ENCODE assay signal across 31 mouse cellular contexts in the genomic region with DNA sequence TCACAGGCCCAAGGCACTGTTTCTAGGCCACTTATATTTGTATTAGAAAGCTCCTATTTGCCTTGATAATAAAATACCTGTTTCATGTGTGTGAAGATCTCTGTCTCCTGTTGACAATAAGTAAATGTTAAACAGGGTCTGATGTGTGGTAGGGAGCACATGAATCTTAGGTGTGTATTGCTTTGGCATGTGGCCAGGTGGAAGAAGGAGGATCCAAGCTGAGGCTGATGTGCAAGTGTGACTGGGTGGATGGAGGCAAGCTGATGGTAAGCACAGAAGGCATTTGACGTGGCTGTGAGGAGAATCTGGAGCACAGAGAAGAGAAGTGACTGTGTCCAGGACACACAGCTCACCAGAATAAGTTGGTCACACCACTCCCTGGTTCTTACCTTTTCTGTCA.
"Had no signal": no experiment of that assay in that cellular context is flagged by ENCODE, and none has a peak within 500 bp of the region (broad histone marks: within the 10 kb centered on the region; RNA-seq: fewer than 3 reads in every experiment).

No protein-coding gene starts in this region.

- H3K4me3 ChIP-seq: limb, embryonic 10.5 days; limb, embryonic 12.5 days; limb, embryonic 13.5 days; limb, embryonic 15.5 days; liver, embryonic 12.5 days; liver, embryonic 13.5 days; liver, embryonic 15.5 days; lung, embryonic 15.5 days; megakaryocyte, embryonic 14.5 days; midbrain, embryonic 10.5 days; midbrain, embryonic 12.5 days; midbrain, embryonic 13.5 days; midbrain, embryonic 15.5 days; myocyte had no signal

- H3K4me1 ChIP-seq: limb, embryonic 12.5 days; limb, embryonic 13.5 days; limb, embryonic 15.5 days; liver, embryonic 12.5 days; liver, embryonic 13.5 days; liver, embryonic 15.5 days; megakaryocyte, embryonic 14.5 days; midbrain, embryonic 10.5 days; midbrain, embryonic 12.5 days; midbrain, embryonic 13.5 days; midbrain, embryonic 15.5 days had no signal

- H3K27me3 ChIP-seq: limb, embryonic 12.5 days; limb, embryonic 13.5 days; limb, embryonic 15.5 days; liver, embryonic 12.5 days; liver, embryonic 13.5 days; liver, embryonic 15.5 days; lung, embryonic 15.5 days; megakaryocyte, embryonic 14.5 days; midbrain, embryonic 12.5 days; midbrain, embryonic 13.5 days; midbrain, embryonic 15.5 days had no signal

- ATAC-seq: liver, embryonic 12.5 days; liver, postnatal 0 days; lung, postnatal 0 days; midbrain, embryonic 13.5 days; midbrain, embryonic 15.5 days; midbrain, embryonic 16.5 days had no signal

- H3K9me3 ChIP-seq: limb, embryonic 10.5 days; limb, embryonic 12.5 days; limb, embryonic 13.5 days; limb, embryonic 15.5 days; liver, embryonic 12.5 days; liver, embryonic 13.5 days; liver, embryonic 15.5 days; lung, embryonic 15.5 days; midbrain, embryonic 10.5 days; midbrain, embryonic 12.5 days; midbrain, embryonic 13.5 days; midbrain, embryonic 15.5 days had no signal

- H3K9ac ChIP-seq: limb, embryonic 12.5 days; limb, embryonic 13.5 days; limb, embryonic 15.5 days; liver, embryonic 12.5 days; liver, embryonic 13.5 days; liver, embryonic 14.5 days; liver, embryonic 15.5 days; liver, postnatal 0 days; lung, embryonic 14.5 days; lung, embryonic 15.5 days; midbrain, embryonic 12.5 days; midbrain, embryonic 13.5 days; midbrain, embryonic 15.5 days had no signal

- H3K27ac ChIP-seq: limb, embryonic 10.5 days; limb, embryonic 12.5 days; limb, embryonic 13.5 days; limb, embryonic 15.5 days; liver, embryonic 12.5 days; liver, embryonic 13.5 days; liver, embryonic 14.5 days; liver, embryonic 15.5 days; lung, embryonic 15.5 days; macrophage; midbrain, embryonic 10.5 days; midbrain, embryonic 12.5 days; midbrain, embryonic 13.5 days; midbrain, embryonic 15.5 days had no signal

- H3K36me3 ChIP-seq: limb, embryonic 10.5 days; limb, embryonic 12.5 days; limb, embryonic 13.5 days; limb, embryonic 15.5 days; liver, embryonic 12.5 days; liver, embryonic 13.5 days; liver, embryonic 15.5 days; lung, embryonic 15.5 days; midbrain, embryonic 10.5 days; midbrain, embryonic 12.5 days; midbrain, embryonic 13.5 days; midbrain, embryonic 15.5 days had no signal

- H3K4me2 ChIP-seq: limb, embryonic 12.5 days; limb, embryonic 13.5 days; limb, embryonic 15.5 days; liver, embryonic 11.5 days; liver, embryonic 12.5 days; liver, embryonic 13.5 days; liver, embryonic 15.5 days; lung, embryonic 14.5 days; lung, embryonic 15.5 days; midbrain, embryonic 11.5 days; midbrain, embryonic 12.5 days; midbrain, embryonic 13.5 days; midbrain, embryonic 15.5 days had no signal

- DNase-seq: left cerebral cortex, postnatal 4 days; liver; liver, embryonic 13.5 days; liver, postnatal 0 days; lung, adult 18-20 months; lung, adult 2 months; lung, embryonic 14.5 days; lung, postnatal 10 days; lung, postnatal 14 days; lung, postnatal 36 days; lung, postnatal 4 days; midbrain, embryonic 14.5 days had no signal
